Mouse (Mus musculus) liver, embryonic 14.5 days (tissue): ENCODE measurements at regions not wholly inside any gene's neighbourhood (a gene's known extent, or its start where the extent isn't known, plus 50 kb on each side); places are given as distances from the start of the nearest gene placed in this dataset.

Source experiments
- CTCF ChIP-seq: IDR thresholded peaks from 2 replicates; pipeline ENCODE4 v1.5.1; 2016; ENCODE audit warnings: antibody characterized with exemption, low read depth, control low read depth
- EP300 ChIP-seq: IDR thresholded peaks from 2 replicates; pipeline ENCODE4 v1.6.1; 2016; ENCODE audit warnings: antibody characterized with exemption, low read depth

- no peak for TF ChIP-seq CTCF
- TF ChIP-seq EP300 = no peak
These were observed 119.3 kb upstream of the Tdrd3 start for GRCm38 (mm10) chr14:87297160-87297559.
